Mouse (Mus musculus) embryonic facial prominence, embryonic 11.5 days (tissue): ENCODE measurements around the gene Cacna1d. TPM values are rescaled to one million over a fixed set of nuclear protein-coding genes. Genes with fewer than 3 reads are reported as not detected.

ENCODE experiments used
- ATAC-seq: fragments of 200-750 bp; cut with Nextera tagmentation; replicated peaks from 2 replicates; pipeline ENCODE4 v1.8.0; 2017; ENCODE audit warnings: low read depth; ENCODE audit not compliant: insufficient number of reproducible peaks, low FRiP score, low TSS enrichment
- DNase-seq: peaks from one replicate; pipeline ENCODE4 v3.0.0-alpha.2; 2015; ENCODE audit warnings: low spot score
- H3K27ac ChIP-seq: fragments of 300-500 bp; sonication (generic); replicated peaks from 2 replicates; pipeline ENCODE4 v1.5.1; 2014; ENCODE audit warnings: mild to moderate bottlenecking, low read depth, low read length, control low read depth
- H3K27me3 ChIP-seq: fragments of 300-500 bp; sonication (generic); 2 replicates; pipeline ENCODE4 v1.6.1; 2014; ENCODE audit warnings: mild to moderate bottlenecking, low read length, moderate library complexity, mixed read lengths; ENCODE audit not compliant: control insufficient read depth, insufficient read depth
- H3K36me3 ChIP-seq: fragments of 300-500 bp; sonication (generic); replicated peaks from 2 replicates; pipeline ENCODE4 v1.6.1; 2014; ENCODE audit warnings: low read depth, mild to moderate bottlenecking, low read length, moderate library complexity, mixed read lengths; ENCODE audit not compliant: control insufficient read depth, insufficient read depth
- H3K4me1 ChIP-seq: fragments of 300-500 bp; sonication (generic); 2 replicates; pipeline ENCODE4 v1.6.1; 2014; ENCODE audit warnings: low read length, mixed read lengths; ENCODE audit not compliant: control insufficient read depth, insufficient read depth
- H3K4me2 ChIP-seq: fragments of 300-500 bp; sonication (generic); 2 replicates; pipeline ENCODE4 v1.6.1; 2014; ENCODE audit warnings: low read depth, mild to moderate bottlenecking, control low read depth, low read length, moderate library complexity
- H3K4me3 ChIP-seq: fragments of 300-500 bp; sonication (generic); 2 replicates; pipeline ENCODE4 v1.5.1; 2014; ENCODE audit warnings: low read depth, low read length, control low read depth
- H3K9ac ChIP-seq: fragments of 300-500 bp; sonication (generic); replicated peaks from 2 replicates; pipeline ENCODE4 v1.6.1; 2014; ENCODE audit warnings: mild to moderate bottlenecking, control low read depth, low read length
- H3K9me3 ChIP-seq: fragments of 300-500 bp; sonication (generic); replicated peaks from 2 replicates; pipeline ENCODE4 v1.6.1; 2016; ENCODE audit warnings: mild to moderate bottlenecking, low read length, inconsistent platforms, mixed read lengths; ENCODE audit not compliant: control insufficient read depth
- WGBS: fragments of 180-500 bp; shearing (Covaris S2); extraction: QIAGEN DNeasy Blood & Tissue Kit; methylation state at CpG from one replicate; pipeline ENCODE4 v1.1.7; 2014; 5-methylcytosine and 5-hydroxymethylcytosine counted together
- polyA plus RNA-seq: library from polyadenylated mRNA; unstranded; fragments of >200 nt; fragmentation: Nextera tagmentation; extraction: Ambion mirVana; gene quantifications from 2 replicates; pipeline ENCODE4 v1.2.1, GENCODE M21; 2014

Gene Cacna1d
- polyA plus RNA-seq, 1 experiment from 2014 or later: 0.88 TPM

DNA sequence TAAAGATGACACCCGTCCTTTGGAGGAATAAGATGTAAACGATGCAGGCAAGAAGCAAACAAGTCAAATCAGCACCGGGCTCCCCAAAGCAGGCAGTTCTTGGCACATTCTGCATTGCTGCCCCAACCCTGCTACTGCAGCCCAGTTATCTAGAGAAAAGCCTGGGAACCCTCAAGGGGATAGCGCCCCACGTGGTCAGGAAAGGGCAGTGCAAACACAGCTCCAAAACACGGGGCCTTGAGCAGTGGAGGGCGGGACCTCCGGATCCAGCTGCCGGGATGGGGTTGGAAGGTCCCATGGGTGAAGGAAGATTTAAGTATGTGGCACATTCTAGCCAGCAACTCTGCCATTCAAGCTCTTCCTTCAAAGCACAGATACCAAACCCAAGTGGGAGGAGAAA lies 361.9 kb downstream of the Cacna1d start:
- H3K9me3 ChIP-seq: no peaks in the 10 kb centered on the region
- no peak overlapping the region for H3K4me2 ChIP-seq
- ATAC-seq: no peak
- no peaks in the 10 kb centered on the region for H3K27me3 ChIP-seq
- peak; percentile 47 for DNase-seq
- no peak overlapping the region for H3K27ac ChIP-seq
- no peak overlapping the region for H3K9ac ChIP-seq
- no peaks in the 10 kb centered on the region for H3K4me1 ChIP-seq
- H3K4me3 ChIP-seq: no peak overlapping the region
- 31% methylated on average over 9 of the region's 9 CpGs for WGBS
- H3K36me3 ChIP-seq: no peaks in the 10 kb centered on the region

GRCm38 (mm10) chr14:30124951-30125690 lies 366.1 kb downstream of the Cacna1d start:
- DNase-seq: no peak
- Histone ChIP-seq H3K9ac (no peak overlapping the region), H3K4me3 (no peak overlapping the region), H3K27ac (no peak overlapping the region), H3K9me3 (no peaks in the 10 kb centered on the region), H3K4me2 (no peak overlapping the region), H3K27me3 (no peaks in the 10 kb centered on the region), H3K36me3 (no peaks in the 10 kb centered on the region), H3K4me1 (no peaks in the 10 kb centered on the region)
- WGBS: 85% methylated on average over 20 of the region's 20 CpGs
- no peak for ATAC-seq

GRCm38 (mm10) chr14:30120023-30120422 lies 371.2 kb downstream of the Cacna1d start:
- H3K4me1 ChIP-seq: no peaks in the 10 kb centered on the region
- no peaks in the 10 kb centered on the region for H3K36me3 ChIP-seq
- no peak for ATAC-seq
- no peak overlapping the region for H3K4me3 ChIP-seq
- no peaks in the 10 kb centered on the region for H3K27me3 ChIP-seq
- no peak overlapping the region for H3K27ac ChIP-seq
- DNase-seq: no peak
- no peaks in the 10 kb centered on the region for H3K9me3 ChIP-seq
- no peak overlapping the region for H3K4me2 ChIP-seq
- WGBS: 79% methylated on average over 5 of the region's 5 CpGs
- H3K9ac ChIP-seq: no peak overlapping the region

- H3K4me1 ChIP-seq: no peaks in the 10 kb centered on the region
- DNase-seq: no peak
Observed at GRCm38 (mm10) chr14:30113392-30114108, 377.7 kb downstream of the Cacna1d start.

GRCm38 (mm10) chr14:30109079-30109478 lies 382.2 kb downstream of the Cacna1d start:
- no peaks in the 10 kb centered on the region for H3K9me3 ChIP-seq
- DNase-seq (peak; percentile 53), ATAC-seq (no peak)
- H3K36me3 ChIP-seq: no peaks in the 10 kb centered on the region
- H3K27ac ChIP-seq: no peak overlapping the region
- 42% methylated on average over 2 of the region's 2 CpGs for WGBS
- no peak overlapping the region for H3K4me3 ChIP-seq
- H3K4me1 ChIP-seq: no peaks in the 10 kb centered on the region
- no peak overlapping the region for H3K9ac ChIP-seq
- H3K27me3 ChIP-seq: no peaks in the 10 kb centered on the region
- H3K4me2 ChIP-seq: no peak overlapping the region

More at GRCm38 (mm10) chr14:30113392-30114108, 377.7 kb downstream of the Cacna1d start:
- H3K36me3 ChIP-seq: no peaks in the 10 kb centered on the region
- H3K4me2 ChIP-seq: no peak overlapping the region
- H3K27me3 ChIP-seq: no peaks in the 10 kb centered on the region
- no peak overlapping the region for H3K4me3 ChIP-seq
- WGBS: 66% methylated on average over 9 of the region's 9 CpGs
- no peaks in the 10 kb centered on the region for H3K9me3 ChIP-seq
- H3K9ac ChIP-seq: no peak overlapping the region
- ATAC-seq: no peak
- H3K27ac ChIP-seq: no peak overlapping the region

- H3K4me1 ChIP-seq: no peaks in the 10 kb centered on the region
- H3K9me3 ChIP-seq: no peaks in the 10 kb centered on the region
- no peak overlapping the region for H3K4me2 ChIP-seq
- 93% methylated on average over 4 of the region's 4 CpGs for WGBS
- DNase-seq: no peak
- no peak for ATAC-seq
- no peaks in the 10 kb centered on the region for H3K36me3 ChIP-seq
- no peak overlapping the region for H3K9ac ChIP-seq
- no peak overlapping the region for H3K4me3 ChIP-seq
- H3K27ac ChIP-seq: no peak overlapping the region
- H3K27me3 ChIP-seq: no peaks in the 10 kb centered on the region
Observed at GRCm38 (mm10) chr14:30106550-30106949, 384.7 kb downstream of the Cacna1d start.

GRCm38 (mm10) chr14:30105551-30105950 lies 385.7 kb downstream of the Cacna1d start:
- 71% methylated on average over 6 of the region's 6 CpGs for WGBS
- Histone ChIP-seq H3K4me1 (no peaks in the 10 kb centered on the region), H3K4me2 (no peak overlapping the region), H3K4me3 (no peak overlapping the region), H3K36me3 (no peaks in the 10 kb centered on the region), H3K9me3 (no peaks in the 10 kb centered on the region), H3K27ac (no peak overlapping the region), H3K9ac (no peak overlapping the region), H3K27me3 (no peaks in the 10 kb centered on the region)
- DNase-seq (no peak), ATAC-seq (no peak)

DNA sequence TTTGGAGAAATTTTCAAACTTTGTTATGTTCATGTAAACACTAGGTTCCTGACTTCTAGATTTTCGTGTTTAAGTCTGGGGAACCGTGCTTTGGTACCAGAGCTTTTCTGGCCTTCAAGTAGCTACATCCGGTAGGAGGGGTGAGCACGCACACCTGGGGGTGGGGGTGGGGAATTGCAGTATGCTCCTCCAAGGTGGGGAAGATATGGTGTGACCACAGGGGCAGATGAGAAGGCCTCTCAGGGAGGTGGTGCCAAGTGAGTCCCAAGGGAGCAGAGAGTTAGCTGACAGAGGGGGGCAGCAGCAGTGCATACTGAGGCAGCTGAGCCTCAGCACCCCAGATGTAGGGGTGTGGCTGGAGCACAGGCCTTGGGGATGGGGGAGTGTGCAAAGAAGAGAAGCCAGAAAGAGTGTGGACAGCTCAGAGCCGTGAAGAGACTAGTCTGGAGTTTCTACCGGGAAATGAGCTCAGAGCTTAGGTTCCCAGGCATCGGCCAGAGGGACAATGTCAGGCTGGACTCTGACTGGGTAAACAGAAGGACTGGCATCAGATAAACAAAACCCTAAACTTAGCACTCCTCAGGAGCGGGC lies 387.2 kb downstream of the Cacna1d start:
- DNase-seq (no peak), ATAC-seq (no peak)
- no peaks in the 10 kb centered on the region for H3K9me3 ChIP-seq
- H3K4me3 ChIP-seq: no peak overlapping the region
- H3K27ac ChIP-seq: no peak overlapping the region
- no peak overlapping the region for H3K4me2 ChIP-seq
- H3K36me3 ChIP-seq: no peaks in the 10 kb centered on the region
- H3K9ac ChIP-seq: no peak overlapping the region
- no peaks in the 10 kb centered on the region for H3K27me3 ChIP-seq
- 68% methylated on average over 8 of the region's 8 CpGs for WGBS
- H3K4me1 ChIP-seq: no peaks in the 10 kb centered on the region
